Mouse (Mus musculus) limb, embryonic 13.5 days (tissue): Measurements from ENCODE around the gene Vasp. TPM values are rescaled to one million over a fixed set of nuclear protein-coding genes. Genes with fewer than 3 reads are reported as not detected.

Experiments used
- ATAC-seq: fragments of 200-750 bp; cut with Nextera tagmentation; 2 replicates; pipeline ENCODE4 v1.8.0; 2017; ENCODE audit warnings: low read depth, moderate number of reproducible peaks, moderate TSS enrichment; ENCODE audit not compliant: low FRiP score
- H3K27ac ChIP-seq: fragments of 300-500 bp; sonication (generic); 2 replicates; pipeline ENCODE4 v1.5.1; 2015; ENCODE audit warnings: inconsistent platforms, mild to moderate bottlenecking, moderate library complexity
- H3K27me3 ChIP-seq: fragments of 300-500 bp; sonication (generic); 2 replicates; pipeline ENCODE4 v1.6.1; 2015; ENCODE audit warnings: mild to moderate bottlenecking, inconsistent platforms
- H3K36me3 ChIP-seq: fragments of 300-500 bp; sonication (generic); 2 replicates; pipeline ENCODE4 v1.6.1; 2015; ENCODE audit warnings: inconsistent platforms, mild to moderate bottlenecking, moderate library complexity
- H3K4me1 ChIP-seq: fragments of 300-500 bp; sonication (generic); 2 replicates; pipeline ENCODE4 v1.6.1; 2015; ENCODE audit warnings: inconsistent platforms
- H3K4me2 ChIP-seq: fragments of 300-500 bp; sonication (generic); replicated peaks from 2 replicates; pipeline ENCODE4 v1.6.1; 2015; ENCODE audit warnings: inconsistent platforms, mild to moderate bottlenecking, moderate library complexity
- H3K4me3 ChIP-seq: fragments of 300-500 bp; sonication (generic); 2 replicates; pipeline ENCODE4 v1.5.1; 2015; ENCODE audit warnings: moderate library complexity, mild to moderate bottlenecking, inconsistent platforms
- H3K9ac ChIP-seq: fragments of 300-500 bp; sonication (generic); 2 replicates; pipeline ENCODE4 v1.6.1; 2015; ENCODE audit warnings: mild to moderate bottlenecking, inconsistent platforms
- H3K9me3 ChIP-seq: fragments of 300-500 bp; sonication (generic); 2 replicates; pipeline ENCODE4 v1.6.1; 2016; ENCODE audit warnings: inconsistent platforms
- WGBS: fragments of 180-500 bp; shearing (Covaris S2); methylation state at CpG from one replicate; pipeline ENCODE4 v1.1.7; 2015; 5-methylcytosine and 5-hydroxymethylcytosine counted together
- polyA plus RNA-seq: library from polyadenylated mRNA; unstranded; fragments of >200 nt; fragmentation: Nextera tagmentation; extraction: Ambion mirVana; gene quantifications from 2 replicates; pipeline ENCODE4 v1.2.1, GENCODE M21; 2015

The Vasp gene
- polyA plus RNA-seq = 68.9 and 69.0 TPM in 2 replicates

DNA sequence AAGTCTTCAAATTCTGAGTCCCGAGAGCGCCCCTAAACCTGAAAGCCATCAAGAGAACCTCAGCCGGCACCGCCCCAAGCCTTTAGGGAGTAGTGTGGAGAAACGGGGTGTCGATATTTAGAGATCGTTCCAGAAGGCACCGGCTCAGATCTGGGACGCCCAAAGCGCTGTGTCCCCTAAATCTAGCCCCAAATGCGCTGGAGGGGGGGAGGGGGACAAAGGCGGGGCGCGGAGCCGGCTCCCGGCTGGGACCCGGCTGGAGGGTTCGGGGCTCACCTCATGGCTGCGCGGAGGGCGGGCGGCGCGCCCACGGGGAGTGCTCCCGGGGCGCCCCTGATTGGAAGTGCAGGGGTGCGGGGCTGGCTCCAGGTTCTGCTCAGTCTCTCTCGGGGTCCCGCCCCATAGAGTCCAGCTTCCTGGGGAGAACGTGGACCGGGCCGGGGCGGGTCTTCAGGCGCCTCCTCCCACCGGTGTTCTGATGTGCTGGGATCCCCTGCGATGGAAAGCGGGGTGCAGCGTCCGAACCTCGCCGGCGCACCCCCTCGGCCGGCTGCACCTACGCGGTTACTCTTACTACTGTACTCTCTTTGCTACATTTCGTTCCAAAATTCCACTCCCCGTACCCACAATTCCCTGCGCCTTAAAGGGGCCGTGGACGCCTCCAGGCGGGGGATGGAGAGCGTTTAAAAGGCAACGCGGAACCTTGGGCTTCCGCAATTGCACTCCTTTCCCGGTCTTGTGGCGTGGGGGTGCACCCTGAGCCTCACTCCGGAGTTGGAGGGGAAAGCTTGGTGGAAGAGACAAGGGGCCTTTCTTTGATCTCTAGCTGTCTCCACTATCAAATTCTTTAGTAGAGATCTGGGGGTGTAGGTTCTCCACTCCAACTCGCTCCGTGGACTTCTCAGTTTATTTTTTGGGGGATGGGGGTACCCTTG, at the start of gene Vasp:
Gene Vasp (minus strand): TSS at position 580 of the 935 bp plus-strand sequence.
- no peaks in the 10 kb centered on the region for H3K9me3 ChIP-seq
- peak within 1 kb of the TSS; percentile 93 for H3K9ac ChIP-seq
- H3K27ac ChIP-seq = peak within 1 kb of the TSS; percentile 96
- peak within 1 kb of the TSS; percentile 88 for H3K4me2 ChIP-seq
- H3K36me3 ChIP-seq = peaks cover 5% of the 10 kb centered on the region; the same call in 1 of the 2 replicates
- no peaks in the 10 kb centered on the region for H3K27me3 ChIP-seq
- under 1% methylated on average over 62 of the region's 62 CpGs for WGBS
- peak; percentile 79 for ATAC-seq
- peak within 1 kb of the TSS; percentile 94 for H3K4me3 ChIP-seq
- H3K4me1 ChIP-seq = peaks cover 27% of the 10 kb centered on the region

GRCm38 (mm10) chr7:19320637-19321036, 49.0 kb upstream of the Vasp start:
- Histone ChIP-seq H3K27ac (no peak overlapping the region), H3K9ac (no peak overlapping the region), H3K4me2 (peak overlapping the region; percentile 74), H3K9me3 (no peaks in the 10 kb centered on the region), H3K36me3 (no peaks in the 10 kb centered on the region), H3K4me3 (peak overlapping the region; percentile 49; the same call in 1 of the 2 replicates), H3K27me3 (peaks cover 63% of the 10 kb centered on the region), H3K4me1 (peaks cover 10% of the 10 kb centered on the region)
- no peak for ATAC-seq
- 36% methylated on average over 7 of the region's 7 CpGs for WGBS

GRCm38 (mm10) chr7:19319906-19320305, 48.3 kb upstream of the Vasp start:
- under 1% methylated on average over 40 of the region's 41 CpGs for WGBS
- no peaks in the 10 kb centered on the region for H3K9me3 ChIP-seq

GRCm38 (mm10) chr7:19319458-19319857, 47.8 kb upstream of the Vasp start:
- peaks cover 10% of the 10 kb centered on the region for H3K4me1 ChIP-seq
- no peaks in the 10 kb centered on the region for H3K9me3 ChIP-seq
- no peak overlapping the region; the same call in 1 of the 2 replicates for H3K27ac ChIP-seq
- WGBS = 19% methylated on average over 9 of the region's 9 CpGs
- H3K4me2 ChIP-seq = peak overlapping the region; percentile 74
- ATAC-seq = peak; percentile 57
- H3K36me3 ChIP-seq = no peaks in the 10 kb centered on the region
- peak overlapping the region; percentile 62 for H3K9ac ChIP-seq
- H3K27me3 ChIP-seq = peaks cover 72% of the 10 kb centered on the region
- H3K4me3 ChIP-seq = peak overlapping the region; percentile 49

More at GRCm38 (mm10) chr7:19319906-19320305, 48.3 kb upstream of the Vasp start:
- H3K27ac ChIP-seq = no peak overlapping the region; the same call in 1 of the 2 replicates
- peak overlapping the region; percentile 49 for H3K4me3 ChIP-seq
- no peaks in the 10 kb centered on the region for H3K36me3 ChIP-seq
- H3K4me1 ChIP-seq = peaks cover 10% of the 10 kb centered on the region
- H3K9ac ChIP-seq = peak overlapping the region; percentile 62
- ATAC-seq = peak; percentile 95
- peaks cover 68% of the 10 kb centered on the region for H3K27me3 ChIP-seq
- H3K4me2 ChIP-seq = peak overlapping the region; percentile 74

GRCm38 (mm10) chr7:19318676-19319075, 47.1 kb upstream of the Vasp start:
- Histone ChIP-seq H3K4me2 (no peak overlapping the region), H3K9me3 (no peaks in the 10 kb centered on the region), H3K4me1 (peaks cover 10% of the 10 kb centered on the region), H3K27ac (no peak overlapping the region), H3K4me3 (no peak overlapping the region), H3K36me3 (no peaks in the 10 kb centered on the region), H3K9ac (no peak overlapping the region), H3K27me3 (peaks cover 70% of the 10 kb centered on the region)
- ATAC-seq = no peak
- WGBS = 75% methylated on average over 7 of the region's 7 CpGs

DNA sequence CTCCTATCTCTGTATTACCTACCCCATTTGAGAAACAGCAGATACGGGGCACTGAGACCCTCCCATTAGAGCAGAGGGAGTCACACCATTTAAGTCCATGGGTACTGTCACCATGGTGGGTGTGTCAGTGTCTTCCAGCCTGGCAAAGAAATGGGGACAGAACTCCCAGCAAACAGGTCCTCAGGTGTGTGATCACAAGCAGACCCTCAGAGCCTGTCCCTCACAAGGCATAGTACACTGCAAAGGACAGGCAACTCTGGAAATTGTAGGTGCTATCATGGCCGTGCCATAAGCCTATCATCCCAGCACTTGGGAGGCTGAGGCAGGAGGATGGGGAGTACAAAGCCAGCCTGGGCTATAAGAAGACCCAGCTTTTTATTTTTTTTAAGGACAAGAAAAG, 46.6 kb upstream of the Vasp start:
- Histone ChIP-seq H3K9me3 (no peaks in the 10 kb centered on the region), H3K36me3 (no peaks in the 10 kb centered on the region), H3K4me1 (peaks cover 10% of the 10 kb centered on the region), H3K9ac (no peak overlapping the region), H3K4me2 (no peak overlapping the region), H3K4me3 (no peak overlapping the region), H3K27ac (no peak overlapping the region), H3K27me3 (peaks cover 69% of the 10 kb centered on the region)
- 62% methylated on average over 2 of the region's 2 CpGs for WGBS
- ATAC-seq = no peak

DNA sequence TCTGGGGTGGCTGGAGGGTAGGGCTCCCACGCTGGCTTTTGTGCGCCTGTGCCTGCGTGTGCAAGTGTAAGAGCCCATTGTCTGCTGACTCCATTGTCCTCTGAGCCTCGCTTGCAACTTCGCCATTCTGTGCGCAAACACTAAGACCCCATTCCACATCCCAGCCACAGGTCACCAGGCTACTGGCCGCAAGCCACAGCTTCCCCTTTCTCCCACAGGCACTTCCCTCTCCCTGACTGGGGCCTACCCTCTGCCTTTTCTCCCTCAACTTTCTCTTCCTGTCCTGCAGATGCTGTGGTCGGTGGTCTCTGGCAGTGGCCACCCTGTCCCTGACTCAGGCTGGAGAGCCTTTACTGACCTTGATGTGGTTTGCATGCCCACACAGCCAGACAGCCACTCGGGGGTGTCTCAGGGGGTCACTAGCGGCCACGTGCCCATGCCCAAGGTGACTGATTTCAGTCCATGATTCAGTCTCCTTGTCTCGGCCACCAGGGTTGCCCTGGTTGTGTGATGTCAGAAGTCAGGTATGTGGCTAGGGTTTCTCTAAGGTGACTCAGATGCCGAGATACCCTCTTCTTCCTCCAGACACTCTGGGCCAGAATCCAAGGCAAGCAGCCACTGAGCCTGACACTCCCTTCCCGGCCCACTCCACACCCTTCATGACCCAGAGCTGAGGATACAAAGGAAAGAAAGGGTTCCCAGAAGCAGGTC, 45.0 kb upstream of the Vasp start:
- H3K4me1 ChIP-seq = peaks cover 10% of the 10 kb centered on the region
- no peak overlapping the region for H3K4me2 ChIP-seq
- H3K36me3 ChIP-seq = no peaks in the 10 kb centered on the region
- ATAC-seq = no peak
- no peak overlapping the region for H3K4me3 ChIP-seq
- H3K27me3 ChIP-seq = peaks cover 73% of the 10 kb centered on the region
- no peak overlapping the region for H3K9ac ChIP-seq
- no peak overlapping the region for H3K27ac ChIP-seq
- H3K9me3 ChIP-seq = no peaks in the 10 kb centered on the region
- WGBS = 58% methylated on average over 14 of the region's 14 CpGs

DNA sequence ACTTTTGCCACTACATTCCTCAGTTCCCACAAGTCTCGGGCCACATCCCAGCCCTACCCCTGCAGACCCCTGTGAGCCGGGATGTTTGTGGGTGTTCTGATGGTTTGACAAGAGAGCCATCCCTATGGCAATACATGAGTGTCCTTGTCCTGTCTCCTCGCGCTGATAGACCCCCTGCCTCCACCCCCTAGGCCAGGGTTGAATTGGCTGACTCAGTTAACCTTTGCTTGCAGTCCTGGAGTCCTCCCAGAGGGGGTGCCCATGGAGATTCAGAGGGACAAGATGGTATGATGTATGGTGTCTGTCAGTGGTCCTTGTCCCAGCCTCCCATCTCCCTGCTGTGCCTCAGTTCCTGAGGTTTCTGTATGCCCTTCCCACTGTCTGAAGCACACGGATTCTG, 42.4 kb upstream of the Vasp start:
- H3K9ac ChIP-seq = no peak overlapping the region
- 52% methylated on average over 5 of the region's 5 CpGs for WGBS
- H3K27me3 ChIP-seq = peaks cover 61% of the 10 kb centered on the region

GRCm38 (mm10) chr7:19311991-19312390, 40.4 kb upstream of the Vasp start:
- peaks cover 18% of the 10 kb centered on the region for H3K4me1 ChIP-seq
- WGBS = 43% methylated on average over 4 of the region's 4 CpGs
- H3K9me3 ChIP-seq = no peaks in the 10 kb centered on the region
- no peaks in the 10 kb centered on the region for H3K36me3 ChIP-seq
- no peak overlapping the region for H3K27ac ChIP-seq
- ATAC-seq = no peak
- no peak overlapping the region for H3K9ac ChIP-seq
- H3K4me3 ChIP-seq = no peak overlapping the region
- no peak overlapping the region for H3K4me2 ChIP-seq
- H3K27me3 ChIP-seq = peaks cover 50% of the 10 kb centered on the region

More for the DNA sequence above, 42.4 kb upstream of the Vasp start:
- Histone ChIP-seq H3K4me1 (peaks cover 10% of the 10 kb centered on the region), H3K9me3 (no peaks in the 10 kb centered on the region), H3K36me3 (no peaks in the 10 kb centered on the region), H3K27ac (no peak overlapping the region), H3K4me2 (no peak overlapping the region), H3K4me3 (no peak overlapping the region)
- ATAC-seq = no peak

DNA sequence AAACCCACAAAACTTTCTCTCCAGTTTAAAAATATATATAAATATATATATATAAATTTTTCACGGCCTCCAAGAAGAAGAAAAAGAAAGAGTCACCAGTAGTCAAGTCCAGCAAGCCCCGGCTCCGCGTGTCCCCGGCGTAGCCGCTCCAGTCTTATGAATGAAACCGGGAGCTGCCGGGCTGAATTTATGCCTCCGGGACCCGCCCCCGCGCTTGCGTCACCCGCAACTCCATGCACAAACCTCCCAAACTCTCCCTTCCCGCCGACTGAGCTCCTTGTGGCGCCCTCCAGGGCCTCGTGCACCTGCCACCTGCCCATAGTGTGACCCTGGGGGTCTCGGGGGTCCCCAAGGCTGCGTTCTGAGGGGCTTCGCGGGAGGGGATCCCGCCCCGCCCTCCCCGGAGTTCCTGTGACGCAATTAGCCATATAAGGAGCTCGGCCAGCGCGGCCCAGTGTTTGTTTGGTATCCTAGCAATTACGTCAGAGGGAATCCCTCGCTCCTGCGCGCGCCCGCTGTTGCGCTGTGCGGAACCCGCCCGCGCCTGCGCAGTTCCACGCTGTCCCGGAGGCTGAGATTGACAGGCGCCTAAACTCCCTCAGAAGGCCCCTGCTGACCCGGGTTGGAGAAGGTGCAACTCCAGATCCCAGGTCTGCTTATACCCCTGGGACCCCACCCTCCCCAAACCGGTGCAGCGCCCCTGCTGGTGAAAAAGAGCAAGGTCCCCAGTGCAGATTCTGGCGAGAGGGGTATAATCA, 38.4 kb upstream of the Vasp start, which contains the start of gene Fosb:
Gene Fosb (minus strand): TSS at position 168 of the 758 bp plus-strand sequence.
- Histone ChIP-seq H3K4me3 (peak within 1 kb of the TSS; percentile 63), H3K4me2 (peak within 1 kb of the TSS; percentile 99), H3K36me3 (no peaks in the 10 kb centered on the region), H3K27me3 (peaks cover 52% of the 10 kb centered on the region), H3K27ac (no peak within 1 kb of the TSS), H3K9me3 (no peaks in the 10 kb centered on the region), H3K9ac (peak within 1 kb of the TSS; percentile 67), H3K4me1 (peaks cover 21% of the 10 kb centered on the region)
- under 1% methylated on average over 49 of the region's 49 CpGs for WGBS
- peak; percentile 82 for ATAC-seq

GRCm38 (mm10) chr7:19309278-19309883, 37.8 kb upstream of the Vasp start:
- peak overlapping the region; percentile 63 for H3K4me3 ChIP-seq
- peaks cover 52% of the 10 kb centered on the region for H3K27me3 ChIP-seq
- H3K4me1 ChIP-seq = peaks cover 28% of the 10 kb centered on the region
- no peak overlapping the region for H3K27ac ChIP-seq
- WGBS = 1% methylated on average over 48 of the region's 48 CpGs
- no peaks in the 10 kb centered on the region for H3K9me3 ChIP-seq
- H3K4me2 ChIP-seq = peak overlapping the region; percentile 99
- peak overlapping the region; percentile 65 for H3K9ac ChIP-seq
- no peaks in the 10 kb centered on the region for H3K36me3 ChIP-seq
- ATAC-seq = no peak
